8 mouse cellular contexts compared by ENCODE assay signal in the genomic region with DNA sequence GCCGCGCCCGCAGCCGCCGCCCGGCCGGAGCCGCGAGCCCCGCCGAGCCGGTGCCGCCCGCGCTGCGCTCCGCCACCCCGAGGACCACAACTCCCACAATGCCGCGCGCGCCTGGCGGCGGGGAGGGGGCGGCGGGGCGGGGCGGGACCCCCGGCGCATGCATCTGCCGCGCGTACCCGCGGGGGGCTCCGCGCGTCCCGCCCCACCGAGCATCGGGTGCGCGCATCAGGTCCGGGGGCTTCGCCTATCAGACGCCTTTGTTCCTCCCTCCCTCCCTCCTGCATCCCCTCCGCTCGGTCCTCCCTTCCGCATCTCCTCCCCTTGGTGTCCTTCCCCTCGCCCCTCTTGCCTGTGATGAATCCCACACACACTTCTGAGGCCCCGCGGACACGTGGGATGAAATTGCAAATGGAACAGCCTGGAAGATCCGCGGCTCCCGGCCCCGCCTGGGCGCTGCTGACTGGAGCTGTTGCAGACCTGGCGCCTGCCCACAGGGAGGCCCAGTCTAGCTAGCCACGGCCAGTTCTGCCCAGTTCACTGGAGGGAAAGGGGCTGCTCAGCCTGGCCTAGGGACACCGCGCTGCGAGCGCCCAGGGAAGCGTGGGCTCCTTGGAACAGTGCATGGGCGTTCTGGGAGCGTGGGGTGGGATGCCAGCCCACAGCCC. TPM values are rescaled to one million over a fixed set of nuclear protein-coding genes. Genes with fewer than 3 reads are reported as not detected.
DNase-seq lines count a peak whose midpoint lies in the region; ATAC-seq and TF ChIP-seq lines count a peak whose summit lies in the region.

A gene (minus strand): TSS at position 88 of the 665 bp plus-strand sequence.

- H3K36me3 ChIP-seq in ES-Bruce4 (ENCODE audit: control insufficient read depth, insufficient read depth, low read length, poor library complexity, severe bottlenecking): no peaks in the 10 kb centered on the region
- H3K36me3 ChIP-seq in embryonic facial prominence, embryonic 14.5 days (ENCODE audit: control insufficient read depth, insufficient read depth, low read length): 0 out of 2 replicates have a peak, but pooled peaks cover 3% of the 10 kb centered on the region
- H3K36me3 ChIP-seq in heart, embryonic 14.5 days (ENCODE audit: control insufficient read depth, insufficient read depth, low read length): no peaks in the 10 kb centered on the region

- no peak within 1 kb of the TSS for H3K27ac ChIP-seq in ES-Bruce4 (ENCODE audit: insufficient read depth, low read length)
- H3K27ac ChIP-seq in embryonic facial prominence, embryonic 14.5 days (replicated peaks; ENCODE audit: low read depth, low read length): peak within 1 kb of the TSS; percentile 75
- H3K27ac ChIP-seq in heart, embryonic 14.5 days (replicated peaks in 1 of 2; ENCODE audit: control insufficient read depth in 1 of 2, insufficient read depth in 1 of 2, low read depth in 2 of 2, low read length in 2 of 2): no peak within 1 kb of the TSS

- H3K4me2 ChIP-seq in embryonic facial prominence, embryonic 14.5 days (ENCODE audit: low read depth, low read length): peak within 1 kb of the TSS; percentile 80
- peak within 1 kb of the TSS; percentile 78 for H3K4me2 ChIP-seq in heart, embryonic 14.5 days (ENCODE audit: low read length)

- H3K4me1 ChIP-seq in ES-Bruce4 (ENCODE audit: control insufficient read depth, insufficient read depth, low read length): no peaks in the 10 kb centered on the region
- peaks cover 7% of the 10 kb centered on the region; the same call in 1 of the 2 replicates for H3K4me1 ChIP-seq in embryonic facial prominence, embryonic 14.5 days (ENCODE audit: control insufficient read depth, insufficient read depth, low read length)
- no peaks in the 10 kb centered on the region for H3K4me1 ChIP-seq in heart, embryonic 14.5 days (ENCODE audit: control insufficient read depth in 2 of 2, insufficient read depth in 2 of 2, low read length in 2 of 2)

- H3K4me3 ChIP-seq in ES-Bruce4 (ENCODE audit: low read depth, low read length): peak within 1 kb of the TSS; percentile 79
- H3K4me3 ChIP-seq in embryonic facial prominence, embryonic 14.5 days (ENCODE audit: low read depth, low read length): peak within 1 kb of the TSS; percentile 56
- H3K4me3 ChIP-seq in heart, embryonic 14.5 days (ENCODE audit: control insufficient read depth in 1 of 2, insufficient read depth in 1 of 2, low read depth in 1 of 2, low read length in 2 of 2): peak within 1 kb of the TSS; percentile 52 to 54

- H3K27me3 ChIP-seq in ES-Bruce4 (ENCODE audit: control insufficient read depth, insufficient read depth, low read length, poor library complexity, severe bottlenecking): no peaks in the 10 kb centered on the region
- H3K27me3 ChIP-seq in embryonic facial prominence, embryonic 14.5 days (replicated peaks; ENCODE audit: control insufficient read depth, insufficient read depth, low read length): peaks cover 22% of the 10 kb centered on the region
- peaks cover 79% of the 10 kb centered on the region for H3K27me3 ChIP-seq in heart, embryonic 14.5 days (ENCODE audit: control insufficient read depth, insufficient read depth, low read length)

- no peak for TF ChIP-seq CTCF in ES-Bruce4 (IDR thresholded peaks at IDR 0.05; ENCODE audit: low read depth, low read length)

- peak; percentile 89 for ATAC-seq in embryonic facial prominence, embryonic 14.5 days (ENCODE audit: low read depth)
- ATAC-seq in heart, embryonic 14.5 days (ENCODE audit: insufficient number of reproducible peaks, insufficient read depth, low FRiP score, low read depth): peak; percentile 80

- no peaks in the 10 kb centered on the region for H3K9me3 ChIP-seq in ES-Bruce4 (replicated peaks; ENCODE audit: control insufficient read depth, insufficient read depth, low read length, poor library complexity, severe bottlenecking)
- no peaks in the 10 kb centered on the region for H3K9me3 ChIP-seq in embryonic facial prominence, embryonic 14.5 days (ENCODE audit: control insufficient read depth, low read length)
- no peaks in the 10 kb centered on the region for H3K9me3 ChIP-seq in heart, embryonic 14.5 days (ENCODE audit: control insufficient read depth, low read length)

- peak; percentile 36 for DNase-seq in adrenal gland, postnatal 25 days
- DNase-seq in embryonic facial prominence, embryonic 14.5 days (ENCODE audit: low spot score): peak; percentile 93
- peak; percentile 82 to 86 for DNase-seq in layer of hippocampus, postnatal 10 days (ENCODE audit: low spot score in 2 of 2)
- DNase-seq in lung, postnatal 10 days: peak; percentile 56
- DNase-seq in right cerebral cortex, postnatal 14 days: peak; percentile 80
- DNase-seq in thymus, postnatal 10 days (ENCODE audit: low spot score in 2 of 2): no peak

- TF ChIP-seq POLR2A in ES-Bruce4 (IDR thresholded peaks at IDR 0.05; ENCODE audit: insufficient read depth, low read length): no peak

- WGBS in embryonic facial prominence, embryonic 14.5 days: 2% methylated on average over 12 of the region's 67 CpGs
- WGBS in heart, embryonic 14.5 days: 5% methylated on average over 18 of the region's 67 CpGs

- H3K9ac ChIP-seq in ES-Bruce4 (ENCODE audit: low read depth, poor library complexity, severe bottlenecking): peak within 1 kb of the TSS; percentile 30
- peak within 1 kb of the TSS; percentile 69 for H3K9ac ChIP-seq in embryonic facial prominence, embryonic 14.5 days (ENCODE audit: low read depth, low read length)
- peak within 1 kb of the TSS; percentile 61 for H3K9ac ChIP-seq in heart, embryonic 14.5 days (ENCODE audit: low read length)

- no peak for TF ChIP-seq EP300 in ES-Bruce4 (IDR thresholded peaks at IDR 0.05; ENCODE audit: insufficient read depth, low read depth, low read length)

RNA-seq across cellular contexts. Expression of the gene that starts here (rescaled TPM):
- 6.7 and 7.2 TPM in 2 replicates for polyA plus RNA-seq in ES-Bruce4 (2011; ENCODE audit: insufficient read depth, insufficient read length, low read depth, missing spikeins)
- 1.4 and 2.5 TPM in 2 replicates for total RNA-seq in adrenal gland, postnatal 25 days (2021)
- polyA plus RNA-seq in embryonic facial prominence, embryonic 14.5 days (2014; fragmentation: Nextera tagmentation; extraction: Ambion mirVana): 18.2 and 20.3 TPM in 2 replicates
- 0.96 and 1.7 TPM in 2 replicates for polyA plus RNA-seq in heart, embryonic 14.5 days (2014; fragmentation: Nextera tagmentation; extraction: Ambion mirVana)
- total RNA-seq in layer of hippocampus, postnatal 10 days (2021): 100 to 1,000 TPM; 150 to 151 TPM

Comparison
In these comparisons a context has a peak if more than half of its experiments do, and no peak if none do; other contexts are left out.
1. RNA of the gene that starts here (total RNA-seq): 150 to 151 TPM in layer of hippocampus, postnatal 10 days; 1.4 to 2.5 TPM in adrenal gland, postnatal 25 days; every median in the first group is over 10 times any median in the second.
2. DNase-seq: peak in adrenal gland, postnatal 25 days (single experiment), embryonic facial prominence, embryonic 14.5 days (single experiment), layer of hippocampus, postnatal 10 days (2 of 2), lung, postnatal 10 days (single experiment) and right cerebral cortex, postnatal 14 days (single experiment); none in thymus, postnatal 10 days (0 of 2).
3. Peak in every context shown above with its lines, with median percentiles within 50 percentile points of each other: H3K4me3 ChIP-seq and H3K9ac ChIP-seq.